Mouse (Mus musculus): ENCODE measurements at regions not wholly inside any gene's neighbourhood (a gene's known extent, or its start where the extent isn't known, plus 50 kb on each side); places are given as distances from the start of the nearest gene placed in this dataset.
A peak's percentile ranks its signal among the peaks of the same experiment; 100 is the strongest.

DNA sequence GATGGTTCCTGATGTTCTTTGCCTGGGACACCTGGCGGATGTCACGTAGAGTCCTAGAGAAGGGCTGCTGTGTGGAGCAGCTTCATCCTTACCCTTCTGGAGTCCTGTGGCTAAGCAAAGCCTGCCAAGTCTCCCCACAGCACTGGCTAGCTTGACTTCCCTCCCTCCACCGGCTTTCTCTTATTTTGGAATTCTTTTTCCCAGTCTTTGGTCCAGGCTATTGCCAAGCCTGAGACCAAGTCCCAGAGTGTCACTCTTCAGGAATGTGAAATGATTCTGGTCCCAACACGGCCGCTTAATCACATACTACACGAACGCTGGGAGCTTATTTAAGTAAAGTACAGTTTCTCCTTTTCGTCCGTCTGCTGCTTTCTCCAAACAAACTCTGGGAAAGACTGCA is 146.4 kb downstream of the Fndc1 start:
- WGBS: 84% methylated on average over 9 of the region's 9 CpGs
- H3K4me1 ChIP-seq: no peaks in the 10 kb centered on the region
- no peak overlapping the region for H3K4me3 ChIP-seq

GRCm38 (mm10) chr17:7679786-7680185 is 147.3 kb downstream of the Fndc1 start:
- Histone ChIP-seq H3K36me3 (no peaks in the 10 kb centered on the region), H3K4me3 (no peak overlapping the region), H3K9me3 (no peaks in the 10 kb centered on the region), H3K27me3 (ENCODE audit: insufficient read depth, poor library complexity, severe bottlenecking) (0 out of 2 replicates have a peak, but pooled peaks cover 2% of the 10 kb centered on the region), H3K27ac (no peak overlapping the region), H3K4me1 (no peaks in the 10 kb centered on the region)
- DNase-seq (ENCODE audit: low spot score): peak; percentile 60

More for the DNA sequence above, 146.4 kb downstream of the Fndc1 start:
- DNase-seq (ENCODE audit: low spot score): peak; percentile 20
- Histone ChIP-seq H3K27ac (no peak overlapping the region), H3K9me3 (no peaks in the 10 kb centered on the region), H3K36me3 (no peaks in the 10 kb centered on the region), H3K27me3 (ENCODE audit: insufficient read depth, poor library complexity, severe bottlenecking) (0 out of 2 replicates have a peak, but pooled peaks cover 2% of the 10 kb centered on the region)

GRCm38 (mm10) chr17:7678898-7679297 is 148.2 kb downstream of the Fndc1 start:
- Histone ChIP-seq H3K27me3 (ENCODE audit: insufficient read depth, poor library complexity, severe bottlenecking) (0 out of 2 replicates have a peak, but pooled peaks cover 2% of the 10 kb centered on the region), H3K9me3 (no peaks in the 10 kb centered on the region), H3K36me3 (no peaks in the 10 kb centered on the region), H3K4me3 (no peak overlapping the region), H3K4me1 (no peaks in the 10 kb centered on the region), H3K27ac (no peak overlapping the region)
- 64% methylated on average over 9 of the region's 9 CpGs for WGBS
- peak; percentile 54 for DNase-seq (ENCODE audit: low spot score)

GRCm38 (mm10) chr17:7677796-7678195 is 149.3 kb downstream of the Fndc1 start:
- DNase-seq (ENCODE audit: low spot score): no peak
- no peaks in the 10 kb centered on the region for H3K4me1 ChIP-seq
- WGBS: 86% methylated on average over 7 of the region's 7 CpGs
- H3K27me3 ChIP-seq (ENCODE audit: insufficient read depth, poor library complexity, severe bottlenecking): 0 out of 2 replicates have a peak, but pooled peaks cover 2% of the 10 kb centered on the region
- no peaks in the 10 kb centered on the region for H3K36me3 ChIP-seq
- H3K27ac ChIP-seq: no peak overlapping the region
- no peaks in the 10 kb centered on the region for H3K9me3 ChIP-seq
- H3K4me3 ChIP-seq: no peak overlapping the region

DNA sequence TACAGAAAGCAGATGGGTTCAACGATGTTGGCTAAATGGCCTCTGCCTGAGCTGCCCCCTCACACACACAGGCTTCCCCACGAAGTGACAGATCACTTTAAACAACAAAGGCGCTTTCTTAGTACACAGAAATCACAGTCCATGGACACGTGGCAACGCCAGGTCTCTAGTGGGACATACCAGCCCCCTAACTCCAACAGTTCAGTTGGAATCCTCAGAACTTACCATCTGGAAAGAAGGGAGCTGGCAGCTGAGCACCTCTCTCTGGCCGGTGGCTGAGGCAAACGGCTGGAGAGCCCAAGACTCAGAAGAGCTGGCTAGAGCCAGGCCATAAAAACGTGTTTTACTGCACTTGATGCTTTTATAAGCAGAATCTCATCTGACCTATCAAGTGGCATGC is 149.8 kb downstream of the Fndc1 start:
- Histone ChIP-seq H3K27ac (no peak overlapping the region), H3K9me3 (no peaks in the 10 kb centered on the region)
- 77% methylated on average over 8 of the region's 8 CpGs for WGBS

DNA sequence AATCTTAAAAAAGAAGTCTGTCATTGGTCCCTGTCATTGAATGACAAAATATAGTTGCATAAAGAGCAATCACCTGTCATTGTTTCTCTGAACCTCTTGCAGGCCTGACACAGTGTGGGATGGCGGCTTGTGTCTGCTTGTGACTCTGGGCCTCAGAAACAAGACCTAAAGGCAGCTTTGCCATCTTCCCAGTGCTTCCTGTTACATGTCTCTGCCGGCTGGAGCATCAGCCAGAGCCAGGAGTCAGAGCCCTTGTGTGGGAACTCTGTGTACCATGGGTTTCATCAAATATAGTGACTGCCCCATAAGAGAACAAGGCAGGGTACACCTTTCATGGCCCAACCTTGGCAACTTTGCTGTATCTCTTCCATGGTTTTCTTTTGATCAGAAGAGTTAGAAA is 150.3 kb downstream of the Fndc1 start:
- H3K27ac ChIP-seq: no peak overlapping the region
- 77% methylated on average over 2 of the region's 2 CpGs for WGBS
- H3K4me3 ChIP-seq: no peak overlapping the region
- H3K36me3 ChIP-seq: no peaks in the 10 kb centered on the region
- no peaks in the 10 kb centered on the region for H3K9me3 ChIP-seq
- H3K4me1 ChIP-seq: no peaks in the 10 kb centered on the region
- peak; percentile 70 for DNase-seq (ENCODE audit: low spot score)
- H3K27me3 ChIP-seq (ENCODE audit: insufficient read depth, poor library complexity, severe bottlenecking): 0 out of 2 replicates have a peak, but pooled peaks cover 2% of the 10 kb centered on the region

More for the DNA sequence above, 149.8 kb downstream of the Fndc1 start:
- Histone ChIP-seq H3K36me3 (no peaks in the 10 kb centered on the region), H3K4me1 (no peaks in the 10 kb centered on the region), H3K4me3 (no peak overlapping the region), H3K27me3 (ENCODE audit: insufficient read depth, poor library complexity, severe bottlenecking) (0 out of 2 replicates have a peak, but pooled peaks cover 2% of the 10 kb centered on the region)
- DNase-seq (ENCODE audit: low spot score): peak; percentile 56

- 80% methylated on average over 2 of the region's 2 CpGs for WGBS
- H3K27ac ChIP-seq: no peak overlapping the region
Observed at GRCm38 (mm10) chr17:7674511-7674910, 152.6 kb downstream of the Fndc1 start.

GRCm38 (mm10) chr17:7667826-7668225 is 159.3 kb downstream of the Fndc1 start:
- 66% methylated on average over 3 of the region's 3 CpGs for WGBS

More at GRCm38 (mm10) chr17:7674511-7674910, 152.6 kb downstream of the Fndc1 start:
- Histone ChIP-seq H3K9me3 (no peaks in the 10 kb centered on the region), H3K4me1 (no peaks in the 10 kb centered on the region), H3K27me3 (ENCODE audit: insufficient read depth, poor library complexity, severe bottlenecking) (no peaks in the 10 kb centered on the region), H3K36me3 (no peaks in the 10 kb centered on the region), H3K4me3 (no peak overlapping the region)
- peak; percentile 66 for DNase-seq (ENCODE audit: low spot score)

GRCm38 (mm10) chr17:7666781-7667398 is 160.2 kb downstream of the Fndc1 start:
- Histone ChIP-seq H3K27me3 (ENCODE audit: insufficient read depth, poor library complexity, severe bottlenecking) (no peaks in the 10 kb centered on the region), H3K36me3 (no peaks in the 10 kb centered on the region), H3K27ac (no peak overlapping the region), H3K9me3 (no peaks in the 10 kb centered on the region), H3K4me3 (no peak overlapping the region), H3K4me1 (peaks cover 10% of the 10 kb centered on the region; the same call in 1 of the 2 replicates)
- DNase-seq (ENCODE audit: low spot score): peak; percentile 47
- 74% methylated on average over 6 of the region's 6 CpGs for WGBS

More at GRCm38 (mm10) chr17:7667826-7668225, 159.3 kb downstream of the Fndc1 start:
- no peaks in the 10 kb centered on the region for H3K27me3 ChIP-seq (ENCODE audit: insufficient read depth, poor library complexity, severe bottlenecking)
- no peaks in the 10 kb centered on the region for H3K36me3 ChIP-seq
- peak; percentile 57 for DNase-seq (ENCODE audit: low spot score)
- H3K27ac ChIP-seq: no peak overlapping the region
- H3K4me1 ChIP-seq: peaks cover 10% of the 10 kb centered on the region; the same call in 1 of the 2 replicates
- H3K9me3 ChIP-seq: no peaks in the 10 kb centered on the region
- no peak overlapping the region for H3K4me3 ChIP-seq

GRCm38 (mm10) chr17:7666207-7666606 is 160.9 kb downstream of the Fndc1 start:
- Histone ChIP-seq H3K4me3 (no peak overlapping the region), H3K36me3 (no peaks in the 10 kb centered on the region), H3K27ac (no peak overlapping the region), H3K4me1 (peaks cover 10% of the 10 kb centered on the region; the same call in 1 of the 2 replicates), H3K27me3 (ENCODE audit: insufficient read depth, poor library complexity, severe bottlenecking) (no peaks in the 10 kb centered on the region), H3K9me3 (no peaks in the 10 kb centered on the region)
- 63% methylated on average over 5 of the region's 5 CpGs for WGBS
- DNase-seq (ENCODE audit: low spot score): peak; percentile 45

GRCm38 (mm10) chr17:7665686-7666085 is 161.4 kb downstream of the Fndc1 start:
- peak; percentile 1 for DNase-seq (ENCODE audit: low spot score)
- WGBS: 22% methylated on average over 3 of the region's 3 CpGs
- Histone ChIP-seq H3K36me3 (no peaks in the 10 kb centered on the region), H3K27ac (no peak overlapping the region), H3K4me3 (no peak overlapping the region), H3K9me3 (no peaks in the 10 kb centered on the region), H3K27me3 (ENCODE audit: insufficient read depth, poor library complexity, severe bottlenecking) (no peaks in the 10 kb centered on the region), H3K4me1 (peaks cover 10% of the 10 kb centered on the region; the same call in 1 of the 2 replicates)

DNA sequence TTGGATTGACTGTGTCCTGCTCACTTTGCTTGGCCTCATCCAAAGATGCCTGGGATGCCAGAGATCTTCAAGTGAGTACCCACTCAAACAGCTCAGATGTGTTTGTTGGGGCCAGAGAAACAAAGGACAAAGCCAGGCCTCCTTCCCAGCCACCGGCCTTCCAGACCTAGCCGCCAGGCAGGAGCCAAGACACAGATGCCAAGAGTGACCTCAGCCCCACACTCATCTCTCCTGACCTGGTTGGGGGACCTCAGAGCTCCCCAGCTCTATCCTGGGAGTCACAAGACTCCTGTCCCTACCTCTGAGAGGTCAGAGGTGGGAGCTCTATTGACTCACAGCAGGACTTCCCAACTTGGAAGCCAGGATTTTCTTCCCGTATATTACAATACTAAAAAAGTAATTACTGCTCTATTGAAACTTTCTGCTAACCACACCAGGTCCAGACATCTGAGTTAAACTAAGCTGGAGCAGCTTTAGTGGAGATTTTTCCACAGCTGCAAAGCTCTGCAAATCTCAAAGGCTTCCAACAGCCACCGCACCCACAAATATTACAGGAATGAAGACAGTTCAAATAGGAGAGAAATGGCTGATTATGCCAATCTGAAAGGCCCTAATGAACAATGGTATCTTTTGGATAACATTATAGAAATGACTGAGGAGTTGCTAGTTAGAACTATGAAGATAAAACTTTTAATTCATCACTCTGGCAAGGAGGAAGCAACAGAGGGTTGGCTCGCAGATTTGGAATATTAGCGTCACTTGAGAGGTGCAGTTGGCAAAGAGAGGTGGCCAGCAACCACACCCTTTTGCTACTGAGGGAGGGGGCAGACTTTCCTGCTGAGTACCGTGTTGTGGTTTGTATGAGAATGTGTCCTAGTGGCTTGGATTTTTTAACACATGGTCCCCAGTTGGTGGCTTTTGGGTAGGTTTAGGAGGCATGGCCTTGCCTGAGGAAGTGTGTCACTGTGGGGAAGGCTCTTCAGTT is 162.9 kb downstream of the Fndc1 start:
- 82% methylated on average over 7 of the region's 7 CpGs for WGBS
- peak; percentile 58 for DNase-seq (ENCODE audit: low spot score)
- Histone ChIP-seq H3K4me1 (peaks cover 10% of the 10 kb centered on the region; the same call in 1 of the 2 replicates), H3K36me3 (no peaks in the 10 kb centered on the region), H3K9me3 (no peaks in the 10 kb centered on the region), H3K27me3 (ENCODE audit: insufficient read depth, poor library complexity, severe bottlenecking) (no peaks in the 10 kb centered on the region), H3K4me3 (no peak overlapping the region), H3K27ac (no peak overlapping the region)

DNA sequence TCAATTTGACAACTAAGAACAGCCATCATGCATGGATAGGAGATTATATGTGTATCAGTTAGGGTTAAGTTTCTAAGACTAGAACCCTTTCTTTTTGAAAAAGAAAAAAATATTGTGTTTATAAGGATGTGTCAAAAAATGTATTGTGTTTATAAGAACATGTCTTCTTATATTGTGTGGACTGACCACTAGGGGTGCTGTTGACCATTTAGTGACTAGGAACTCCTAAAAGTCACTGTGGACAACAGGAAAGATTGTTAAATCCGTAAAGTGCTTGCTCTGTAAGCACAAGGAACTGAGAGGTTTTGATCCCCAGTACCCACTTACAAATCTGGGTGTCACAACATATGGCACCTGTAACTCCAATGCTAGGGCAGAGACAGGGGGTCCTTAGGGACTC is 170.6 kb downstream of the Fndc1 start:
- Histone ChIP-seq H3K9me3 (no peaks in the 10 kb centered on the region), H3K4me1 (no peaks in the 10 kb centered on the region), H3K36me3 (no peaks in the 10 kb centered on the region), H3K4me3 (no peak overlapping the region), H3K27ac (no peak overlapping the region), H3K27me3 (ENCODE audit: insufficient read depth, poor library complexity, severe bottlenecking) (no peaks in the 10 kb centered on the region)
- WGBS: 57% methylated on average over 1 of the region's 1 CpGs
- DNase-seq (ENCODE audit: low spot score): no peak
